In genomic region chr4:138404806-138405205, GRCm38 (mm10) we compare ENCODE assay signal across 9 mouse cellular contexts. TPM values are rescaled to one million over a fixed set of nuclear protein-coding genes. Genes with fewer than 3 reads are reported as not detected.
A peak's percentile ranks its signal among the peaks of the same experiment; 100 is the strongest.
DNase-seq lines count a peak whose midpoint lies in the region; ATAC-seq and TF ChIP-seq lines count a peak whose summit lies in the region.
"Had no signal": no experiment of that assay in that cellular context is flagged by ENCODE, and none has a peak within 500 bp of the region (broad histone marks: within the 10 kb centered on the region; RNA-seq: fewer than 3 reads in every experiment).

No protein-coding gene starts in this region.

- H3K4me2 ChIP-seq in midbrain, embryonic 11.5 days: no peak overlapping the region
- H3K4me2 ChIP-seq: lung, embryonic 15.5 days had no signal

- DNase-seq in CD4-positive, CD25-positive, alpha-beta regulatory T cell, adult 2 months (ENCODE audit: low read depth, low spot score): peak; percentile 63
- DNase-seq in midbrain, embryonic 10.5 days (ENCODE audit: low spot score): peak; percentile 33
- no peak for DNase-seq in midbrain, embryonic 11.5 days (ENCODE audit: low spot score, missing footprints)
- peak; percentile 20 for DNase-seq in c-Kit-positive CD71-positive TER-119-positive erythroid progenitor cells, embryonic 14.5 days (ENCODE audit: low spot score)
- DNase-seq in kidney, postnatal 25 days: peak; percentile 71 to 75
- DNase-seq in cerebellum, adult 9-11 months: no peak

- no peak overlapping the region for H3K9ac ChIP-seq in midbrain, embryonic 11.5 days (ENCODE audit: low read length)
- H3K9ac ChIP-seq: lung, embryonic 15.5 days had no signal

- no peak for TF ChIP-seq POLR2A in small intestine, adult 2 months (IDR thresholded peaks at IDR 0.05; ENCODE audit: low read depth, low read length)

- peak; percentile 88; the same call in 1 of the 2 replicates for TF ChIP-seq CTCF in small intestine, adult 2 months (IDR thresholded peaks at IDR 0.05; ENCODE audit: extremely low read depth, insufficient read length, insufficient replicate concordance, low read depth, low read length)

- H3K27ac ChIP-seq in midbrain, embryonic 10.5 days (replicated peaks): no peak overlapping the region
- H3K27ac ChIP-seq in midbrain, embryonic 11.5 days (ENCODE audit: low read depth, low read length): no peak overlapping the region
- no peak overlapping the region for H3K27ac ChIP-seq in small intestine, adult 2 months (ENCODE audit: insufficient read depth, low read depth, low read length)
- H3K27ac ChIP-seq: lung, embryonic 15.5 days had no signal

- no peaks in the 10 kb centered on the region for H3K9me3 ChIP-seq in midbrain, embryonic 10.5 days (replicated peaks)
- H3K9me3 ChIP-seq in midbrain, embryonic 11.5 days (ENCODE audit: control insufficient read depth, low read length): no peaks in the 10 kb centered on the region
- H3K9me3 ChIP-seq: lung, embryonic 15.5 days had no signal

- H3K4me3 ChIP-seq in midbrain, embryonic 10.5 days: no peak overlapping the region
- H3K4me3 ChIP-seq in midbrain, embryonic 11.5 days (ENCODE audit: low read depth, low read length): no peak overlapping the region
- no peak overlapping the region for H3K4me3 ChIP-seq in small intestine, adult 2 months (ENCODE audit: low read depth, low read length)
- H3K4me3 ChIP-seq: lung, embryonic 15.5 days had no signal

- WGBS in midbrain, embryonic 10.5 days: 3% methylated on average over 2 of the region's 2 CpGs
- WGBS in midbrain, embryonic 11.5 days: 0% methylated on average over 2 of the region's 2 CpGs
- WGBS in small intestine, adult 2 months: 14% methylated on average over 2 of the region's 2 CpGs

- no peak for ATAC-seq in CD4-positive, CD25-positive, alpha-beta regulatory T cell, adult 4 months
- no peak for ATAC-seq in midbrain, embryonic 11.5 days (ENCODE audit: low FRiP score)

- peaks cover 6% of the 10 kb centered on the region; the same call in 1 of the 2 replicates for H3K27me3 ChIP-seq in midbrain, embryonic 10.5 days (ENCODE audit: low read depth, poor library complexity, severe bottlenecking)
- H3K27me3 ChIP-seq in midbrain, embryonic 11.5 days (ENCODE audit: control insufficient read depth, insufficient read depth, low read length): no peaks in the 10 kb centered on the region
- peaks cover 3% of the 10 kb centered on the region; the same call in 1 of the 2 replicates for H3K27me3 ChIP-seq in small intestine, adult 2 months (ENCODE audit: control insufficient read depth, insufficient read depth, low read length)

- H3K4me1 ChIP-seq in midbrain, embryonic 10.5 days: no peaks in the 10 kb centered on the region
- H3K4me1 ChIP-seq in midbrain, embryonic 11.5 days (ENCODE audit: control insufficient read depth, insufficient read depth, low read length): no peaks in the 10 kb centered on the region
- H3K4me1 ChIP-seq in small intestine, adult 2 months (ENCODE audit: control insufficient read depth, insufficient read depth, insufficient read length, low read length): peaks cover 5% of the 10 kb centered on the region; the same call in 1 of the 2 replicates
- H3K4me1 ChIP-seq: lung, embryonic 15.5 days had no signal

- H3K36me3 ChIP-seq in midbrain, embryonic 10.5 days: no peaks in the 10 kb centered on the region
- H3K36me3 ChIP-seq in midbrain, embryonic 11.5 days (ENCODE audit: control insufficient read depth, insufficient read depth, low read length): no peaks in the 10 kb centered on the region
- no peaks in the 10 kb centered on the region for H3K36me3 ChIP-seq in small intestine, adult 2 months (ENCODE audit: control insufficient read depth, insufficient read depth, low read length)
- H3K36me3 ChIP-seq: lung, embryonic 15.5 days had no signal

RNA-seq across cellular contexts. Expression of gene Fam43b, which starts 8.5 kb away (rescaled TPM):
- not detected for polyA plus RNA-seq in CD4-positive, CD25-positive, alpha-beta regulatory T cell, adult 4 months (2017; shearing (Covaris generic))
- polyA plus RNA-seq in midbrain, embryonic 10.5 days (2016; fragmentation: Nextera tagmentation; extraction: Ambion mirVana): 0.06 TPM in 1 of 2 replicates, not detected in the other
- 0.14 TPM in 1 of 2 replicates, not detected in the other for polyA plus RNA-seq in midbrain, embryonic 11.5 days (2014; fragmentation: Nextera tagmentation; extraction: Ambion mirVana)
- polyA plus RNA-seq in small intestine, adult 2 months (2012; rRNA removed): 0.08 TPM in 1 of 2 replicates, not detected in the other
- polyA plus RNA-seq: lung, embryonic 15.5 days had no signal

RNA-seq across cellular contexts. Expression of gene Mul1, which starts 29.7 kb away (rescaled TPM):
- polyA plus RNA-seq in CD4-positive, CD25-positive, alpha-beta regulatory T cell, adult 4 months (2017; shearing (Covaris generic)): 10 to 100 TPM; 12.2 to 16.9 TPM
- 19.2 and 22.3 TPM in 2 replicates for polyA plus RNA-seq in midbrain, embryonic 10.5 days (2016; fragmentation: Nextera tagmentation; extraction: Ambion mirVana)
- polyA plus RNA-seq in midbrain, embryonic 11.5 days (2014; fragmentation: Nextera tagmentation; extraction: Ambion mirVana): 17.9 and 18.5 TPM in 2 replicates
- polyA plus RNA-seq in small intestine, adult 2 months (2012; rRNA removed): 21.1 and 29.5 TPM in 2 replicates

RNA-seq across cellular contexts. Expression of gene Cda, which starts 37.0 kb away (rescaled TPM):
- not detected for polyA plus RNA-seq in CD4-positive, CD25-positive, alpha-beta regulatory T cell, adult 4 months (2017; shearing (Covaris generic))
- polyA plus RNA-seq in midbrain, embryonic 10.5 days (2016; fragmentation: Nextera tagmentation; extraction: Ambion mirVana): 1.2 and 2.0 TPM in 2 replicates
- 1.7 and 2.0 TPM in 2 replicates for polyA plus RNA-seq in midbrain, embryonic 11.5 days (2014; fragmentation: Nextera tagmentation; extraction: Ambion mirVana)
- polyA plus RNA-seq in small intestine, adult 2 months (2012; rRNA removed): 218 and 419 TPM in 2 replicates

RNA-seq across cellular contexts. Expression of gene Camk2n1, which starts 49.3 kb away (rescaled TPM):
- polyA plus RNA-seq in CD4-positive, CD25-positive, alpha-beta regulatory T cell, adult 4 months (2017; shearing (Covaris generic)): 1 to 10 TPM in 1 of 2 experiments, under 1 TPM in 1; 0.95 to 1.2 TPM
- polyA plus RNA-seq in midbrain, embryonic 10.5 days (2016; fragmentation: Nextera tagmentation; extraction: Ambion mirVana): 3.3 and 3.9 TPM in 2 replicates
- 6.0 and 6.1 TPM in 2 replicates for polyA plus RNA-seq in midbrain, embryonic 11.5 days (2014; fragmentation: Nextera tagmentation; extraction: Ambion mirVana)
- polyA plus RNA-seq in small intestine, adult 2 months (2012; rRNA removed): 38.7 and 93.9 TPM in 2 replicates

Comparison
In these comparisons a context has a peak if more than half of its experiments do, and no peak if none do; other contexts are left out.
1. DNase-seq: peak in CD4-positive, CD25-positive, alpha-beta regulatory T cell, adult 2 months (single experiment), midbrain, embryonic 10.5 days (single experiment), c-Kit-positive CD71-positive TER-119-positive erythroid progenitor cells, embryonic 14.5 days (single experiment) and kidney, postnatal 25 days (2 of 2); none in midbrain, embryonic 11.5 days (single experiment) and cerebellum, adult 9-11 months (single experiment).
2. RNA of gene Cda, which starts 37.0 kb away (polyA plus RNA-seq): 218 to 419 TPM in small intestine, adult 2 months; 1.7 to 2.0 TPM in midbrain, embryonic 11.5 days, 1.2 to 2.0 TPM in midbrain, embryonic 10.5 days and not detected in CD4-positive, CD25-positive, alpha-beta regulatory T cell, adult 4 months; every median in the first group is over 10 times any median in the second.